Mouse (Mus musculus) intestine, embryonic 15.5 days (tissue): Measurements from ENCODE around the gene Bcas1. TPM values are rescaled to one million over a fixed set of nuclear protein-coding genes. Genes with fewer than 3 reads are reported as not detected.

Source experiments
- ATAC-seq: fragments of 200-750 bp; cut with Nextera tagmentation; 2 replicates; pipeline ENCODE4 v1.8.0; 2017; ENCODE audit warnings: moderate TSS enrichment, moderate library complexity
- H3K27ac ChIP-seq: fragments of 300-500 bp; sonication (generic); 2 replicates; pipeline ENCODE4 v1.5.1; 2015; ENCODE audit warnings: mild to moderate bottlenecking, inconsistent platforms
- H3K27me3 ChIP-seq: fragments of 300-500 bp; sonication (generic); replicated peaks from 2 replicates; pipeline ENCODE4 v1.6.1; 2015; ENCODE audit warnings: inconsistent platforms
- H3K36me3 ChIP-seq: fragments of 300-500 bp; sonication (generic); 2 replicates; pipeline ENCODE4 v1.6.1; 2015; ENCODE audit warnings: inconsistent platforms
- H3K4me1 ChIP-seq: fragments of 300-500 bp; sonication (generic); replicated peaks from 2 replicates; pipeline ENCODE4 v1.6.1; 2015; ENCODE audit warnings: inconsistent platforms
- H3K4me2 ChIP-seq: fragments of 300-500 bp; sonication (generic); replicated peaks from 2 replicates; pipeline ENCODE4 v1.6.1; 2015; ENCODE audit warnings: mild to moderate bottlenecking, inconsistent platforms
- H3K4me3 ChIP-seq: fragments of 300-500 bp; sonication (generic); replicated peaks from 2 replicates; pipeline ENCODE4 v1.5.1; 2015; ENCODE audit warnings: inconsistent platforms
- H3K9ac ChIP-seq: fragments of 300-500 bp; sonication (generic); 2 replicates; pipeline ENCODE4 v1.6.1; 2015; ENCODE audit warnings: inconsistent platforms
- H3K9me3 ChIP-seq: fragments of 300-500 bp; sonication (generic); 2 replicates; pipeline ENCODE4 v1.6.1; 2016; ENCODE audit warnings: inconsistent platforms
- WGBS: fragments of 180-500 bp; shearing (Covaris S2); methylation state at CpG from one replicate; pipeline ENCODE4 v1.1.7; 2015; 5-methylcytosine and 5-hydroxymethylcytosine counted together
- polyA plus RNA-seq: library from polyadenylated mRNA; unstranded; fragments of >200 nt; fragmentation: Nextera tagmentation; extraction: Ambion mirVana; gene quantifications from 2 replicates; pipeline ENCODE4 v1.2.1, GENCODE M21; 2015

Bcas1 gene
- polyA plus RNA-seq, 1 experiment from 2014 or later = 6.0 TPM

- no peak overlapping the region for H3K9ac ChIP-seq
- H3K27me3 ChIP-seq = no peaks in the 10 kb centered on the region
- H3K4me3 ChIP-seq = no peak overlapping the region
- ATAC-seq = peak; percentile 81
- WGBS = 7% methylated on average over 9 of the region's 9 CpGs
- H3K4me1 ChIP-seq = no peaks in the 10 kb centered on the region
- H3K36me3 ChIP-seq = no peaks in the 10 kb centered on the region
- no peak overlapping the region for H3K27ac ChIP-seq
- H3K4me2 ChIP-seq = peak overlapping the region; percentile 36
- no peaks in the 10 kb centered on the region for H3K9me3 ChIP-seq
Measured at GRCm38 (mm10) chr2:170450933-170451332, 23.3 kb upstream of the Bcas1 start.

- Histone ChIP-seq H3K27me3 (no peaks in the 10 kb centered on the region), H3K4me3 (no peak overlapping the region), H3K36me3 (no peaks in the 10 kb centered on the region), H3K4me2 (no peak overlapping the region), H3K27ac (no peak overlapping the region), H3K9ac (no peak overlapping the region), H3K4me1 (no peaks in the 10 kb centered on the region), H3K9me3 (no peaks in the 10 kb centered on the region)
- 74% methylated on average over 10 of the region's 10 CpGs for WGBS
- no peak for ATAC-seq
Measured at GRCm38 (mm10) chr2:170447651-170448050, 20.0 kb upstream of the Bcas1 start.

DNA sequence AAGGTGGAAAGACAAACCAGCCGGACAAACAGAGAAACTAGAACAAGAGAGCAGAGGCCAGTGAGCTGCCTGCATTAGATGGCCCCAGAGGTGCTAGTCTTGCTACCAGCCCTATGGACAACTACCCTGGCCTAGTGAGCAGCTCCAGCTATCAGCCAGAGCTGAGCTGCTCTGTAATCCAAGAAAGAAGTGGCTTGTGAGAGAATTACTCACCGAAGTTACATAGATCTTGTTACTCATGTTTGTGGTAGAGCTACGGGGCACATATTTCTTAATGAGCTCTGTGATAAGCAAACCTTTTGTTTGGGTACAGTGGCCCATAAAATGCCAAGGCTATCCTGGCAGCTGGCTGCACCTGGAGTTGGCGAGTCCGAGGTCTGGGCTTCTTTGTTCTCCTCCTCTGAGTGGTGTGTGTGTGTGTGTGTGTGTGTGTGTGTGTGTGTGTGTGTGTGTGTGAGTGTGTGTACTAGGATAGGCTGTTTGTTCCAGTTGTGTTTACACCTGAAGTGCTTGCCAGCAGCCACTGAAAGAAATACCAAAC, 19.3 kb upstream of the Bcas1 start:
- H3K36me3 ChIP-seq = no peaks in the 10 kb centered on the region
- H3K4me3 ChIP-seq = no peak overlapping the region
- H3K4me1 ChIP-seq = no peaks in the 10 kb centered on the region
- ATAC-seq = no peak
- H3K4me2 ChIP-seq = no peak overlapping the region
- no peaks in the 10 kb centered on the region for H3K27me3 ChIP-seq
- H3K9ac ChIP-seq = no peak overlapping the region
- 60% methylated on average over 5 of the region's 5 CpGs for WGBS
- H3K27ac ChIP-seq = no peak overlapping the region
- no peaks in the 10 kb centered on the region for H3K9me3 ChIP-seq

DNA sequence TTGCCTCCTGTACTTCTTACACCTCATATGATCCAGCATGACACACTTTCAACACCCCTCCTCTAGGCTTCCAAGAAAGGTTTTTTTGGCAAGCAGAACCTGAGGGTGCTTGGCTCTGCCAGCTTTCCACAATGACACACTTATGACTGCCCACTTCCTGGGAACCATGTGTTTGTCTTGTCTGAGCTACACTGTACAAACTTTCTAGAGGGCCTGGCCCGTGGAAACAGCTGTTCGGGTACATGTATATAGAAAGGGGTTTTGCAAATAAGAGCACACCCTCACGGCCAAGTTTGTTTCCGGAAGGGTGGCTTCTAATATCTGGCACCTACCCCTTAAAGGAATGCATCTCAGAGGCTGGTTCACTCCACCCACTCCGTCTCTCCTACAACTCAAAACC, 18.2 kb upstream of the Bcas1 start:
- Histone ChIP-seq H3K36me3 (no peaks in the 10 kb centered on the region), H3K4me3 (no peak overlapping the region), H3K4me1 (no peaks in the 10 kb centered on the region), H3K4me2 (no peak overlapping the region), H3K9me3 (no peaks in the 10 kb centered on the region), H3K27ac (no peak overlapping the region), H3K27me3 (no peaks in the 10 kb centered on the region), H3K9ac (no peak overlapping the region)
- no peak; the same call in 1 of the 2 replicates for ATAC-seq
- WGBS = 73% methylated on average over 5 of the region's 5 CpGs

GRCm38 (mm10) chr2:170442535-170442934, 14.9 kb upstream of the Bcas1 start:
- ATAC-seq = no peak
- H3K27me3 ChIP-seq = no peaks in the 10 kb centered on the region
- no peaks in the 10 kb centered on the region for H3K9me3 ChIP-seq
- no peak overlapping the region for H3K4me3 ChIP-seq
- H3K4me2 ChIP-seq = no peak overlapping the region
- no peaks in the 10 kb centered on the region for H3K36me3 ChIP-seq
- 72% methylated on average over 3 of the region's 3 CpGs for WGBS
- no peak overlapping the region for H3K9ac ChIP-seq
- H3K4me1 ChIP-seq = 0 out of 2 replicates have a peak, but pooled peaks cover 3% of the 10 kb centered on the region
- no peak overlapping the region for H3K27ac ChIP-seq

DNA sequence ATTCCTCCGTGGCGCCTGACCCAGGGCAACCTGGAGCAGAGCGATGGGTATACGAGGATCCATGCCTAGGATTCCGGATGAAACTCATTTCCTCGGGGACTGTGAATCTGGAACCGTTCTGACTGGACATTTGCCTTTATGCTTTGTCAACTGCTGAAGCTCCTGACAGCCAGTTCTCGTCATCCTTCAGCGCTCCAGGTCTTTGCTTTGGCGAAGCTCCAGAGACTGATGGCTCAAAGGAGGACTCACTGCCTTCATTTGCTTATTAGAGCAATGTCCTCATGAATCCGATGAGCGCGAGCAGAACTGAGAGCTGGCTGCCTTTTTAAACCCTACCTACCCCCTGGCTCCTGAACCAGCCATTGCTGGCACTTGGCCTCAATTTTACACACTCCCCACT, 11.1 kb upstream of the Bcas1 start:
- no peak overlapping the region for H3K4me3 ChIP-seq
- no peak overlapping the region for H3K27ac ChIP-seq
- H3K27me3 ChIP-seq = no peaks in the 10 kb centered on the region
- no peaks in the 10 kb centered on the region for H3K36me3 ChIP-seq
- H3K9me3 ChIP-seq = no peaks in the 10 kb centered on the region
- 41% methylated on average over 13 of the region's 13 CpGs for WGBS
- H3K9ac ChIP-seq = no peak overlapping the region
- no peak for ATAC-seq
- H3K4me1 ChIP-seq = 0 out of 2 replicates have a peak, but pooled peaks cover 3% of the 10 kb centered on the region
- H3K4me2 ChIP-seq = peak overlapping the region; percentile 17; the same call in 1 of the 2 replicates

- H3K27me3 ChIP-seq = no peaks in the 10 kb centered on the region
- no peaks in the 10 kb centered on the region for H3K9me3 ChIP-seq
- no peak overlapping the region for H3K9ac ChIP-seq
- WGBS = 64% methylated on average over 4 of the region's 4 CpGs
- 0 out of 2 replicates have a peak, but pooled peaks cover 3% of the 10 kb centered on the region for H3K4me1 ChIP-seq
- ATAC-seq = no peak
- H3K36me3 ChIP-seq = no peaks in the 10 kb centered on the region
- no peak overlapping the region for H3K27ac ChIP-seq
- H3K4me2 ChIP-seq = no peak overlapping the region
- no peak overlapping the region for H3K4me3 ChIP-seq
Measured at GRCm38 (mm10) chr2:170436204-170436603, 8.6 kb upstream of the Bcas1 start.

DNA sequence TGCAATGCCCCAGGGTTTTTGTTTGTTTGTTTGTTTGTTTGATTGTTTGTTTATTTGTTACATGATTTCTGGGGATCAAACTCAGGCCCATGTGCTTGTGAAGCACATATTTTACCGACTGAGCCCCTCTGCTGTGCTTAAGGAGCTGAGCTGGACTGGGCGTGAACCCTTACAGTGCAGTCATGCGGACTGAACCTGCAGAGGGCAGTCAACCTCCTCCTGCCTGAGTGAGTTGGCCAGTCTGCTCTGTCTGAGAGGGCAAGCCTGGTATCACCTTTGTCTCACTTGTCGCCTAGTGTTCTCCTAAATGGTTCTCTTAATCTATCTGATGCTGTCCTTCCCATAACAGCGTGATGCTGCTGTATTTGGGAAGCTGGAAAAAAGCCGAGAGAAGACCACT, 4.5 kb upstream of the Bcas1 start:
- no peak overlapping the region for H3K27ac ChIP-seq
- H3K4me3 ChIP-seq = no peak overlapping the region
- H3K9me3 ChIP-seq = no peaks in the 10 kb centered on the region
- H3K4me1 ChIP-seq = no peaks in the 10 kb centered on the region
- H3K36me3 ChIP-seq = no peaks in the 10 kb centered on the region
- WGBS = 66% methylated on average over 6 of the region's 6 CpGs
- H3K27me3 ChIP-seq = no peaks in the 10 kb centered on the region
- ATAC-seq = no peak
- H3K4me2 ChIP-seq = no peak overlapping the region
- no peak overlapping the region for H3K9ac ChIP-seq

DNA sequence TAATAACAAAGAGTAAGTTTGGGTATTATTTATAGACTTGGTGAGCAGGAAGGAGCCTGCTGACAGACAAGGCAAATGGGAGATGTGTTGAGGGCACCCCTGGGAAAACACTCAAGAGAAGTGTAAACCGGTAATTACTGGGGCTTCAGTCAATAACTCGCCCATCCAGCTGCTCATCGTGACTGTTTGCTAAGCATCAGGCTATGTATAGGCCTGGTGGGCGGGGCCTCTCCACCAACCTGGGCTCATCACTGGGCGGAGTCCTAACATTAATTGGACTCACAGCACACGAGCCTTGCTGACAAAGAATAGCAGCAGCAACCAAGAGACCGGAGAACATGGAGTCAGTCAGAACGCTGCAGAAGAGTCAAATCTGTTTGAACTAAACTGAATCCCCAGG, 1.3 kb upstream of the Bcas1 start:
- no peak overlapping the region for H3K27ac ChIP-seq

DNA sequence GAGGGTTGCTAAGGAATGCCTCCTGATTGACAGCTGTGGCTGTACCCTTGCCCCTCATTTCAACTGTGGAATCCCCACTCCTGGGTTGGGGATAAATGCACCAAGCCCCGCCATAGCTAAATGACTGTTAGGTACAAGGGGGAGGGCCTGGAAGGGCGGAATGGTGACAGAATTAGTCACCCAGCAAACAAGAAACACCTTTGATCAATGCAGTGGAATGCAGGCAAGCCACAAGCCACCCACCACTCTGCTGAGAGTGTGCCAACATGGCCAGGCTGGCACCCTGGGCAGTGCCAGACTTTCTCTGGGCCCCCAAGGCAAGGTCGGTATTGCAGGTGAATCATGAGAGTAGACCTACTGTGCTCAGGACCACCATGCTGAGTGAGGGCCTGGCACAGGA, 3.5 kb downstream of the Bcas1 start:
- no peak for ATAC-seq
- Histone ChIP-seq H3K27ac (no peak overlapping the region), H3K27me3 (no peaks in the 10 kb centered on the region), H3K36me3 (no peaks in the 10 kb centered on the region), H3K9me3 (no peaks in the 10 kb centered on the region), H3K4me1 (no peaks in the 10 kb centered on the region), H3K9ac (no peak overlapping the region), H3K4me2 (no peak overlapping the region), H3K4me3 (no peak overlapping the region)
- 70% methylated on average over 3 of the region's 3 CpGs for WGBS

More for the DNA sequence above, 1.3 kb upstream of the Bcas1 start:
- Histone ChIP-seq H3K36me3 (no peaks in the 10 kb centered on the region), H3K4me1 (no peaks in the 10 kb centered on the region), H3K4me2 (no peak overlapping the region), H3K9ac (no peak overlapping the region), H3K27me3 (no peaks in the 10 kb centered on the region), H3K9me3 (no peaks in the 10 kb centered on the region), H3K4me3 (no peak overlapping the region)
- 45% methylated on average over 8 of the region's 8 CpGs for WGBS
- peak; percentile 42; the same call in 1 of the 2 replicates for ATAC-seq

DNA sequence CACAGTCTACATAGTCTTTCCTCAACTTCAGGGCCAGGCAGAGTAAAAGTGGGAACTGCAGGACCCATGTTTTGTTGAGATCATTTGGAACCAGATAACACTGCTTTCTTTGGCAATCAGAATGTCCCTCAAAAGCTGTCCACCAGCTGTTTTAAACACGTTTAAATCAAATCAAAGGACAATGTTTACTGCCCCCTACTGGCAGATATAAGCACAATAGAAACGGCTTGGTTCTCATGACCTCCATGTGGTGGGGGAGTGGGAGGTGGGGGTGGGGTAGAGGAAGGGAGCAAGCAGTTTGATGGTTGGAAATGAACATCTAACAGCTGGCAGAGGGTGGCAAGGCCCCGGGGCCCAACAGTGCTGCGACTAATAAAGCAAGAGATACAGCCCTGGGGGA, 5.7 kb downstream of the Bcas1 start:
- Histone ChIP-seq H3K27ac (no peak overlapping the region), H3K9me3 (no peaks in the 10 kb centered on the region), H3K4me1 (no peaks in the 10 kb centered on the region), H3K36me3 (no peaks in the 10 kb centered on the region), H3K4me3 (no peak overlapping the region), H3K4me2 (no peak overlapping the region), H3K27me3 (no peaks in the 10 kb centered on the region), H3K9ac (no peak overlapping the region)
- no peak for ATAC-seq
- WGBS = 38% methylated on average over 4 of the region's 4 CpGs

GRCm38 (mm10) chr2:170418748-170419147, 8.9 kb downstream of the Bcas1 start:
- Histone ChIP-seq H3K4me3 (no peak overlapping the region), H3K27me3 (no peaks in the 10 kb centered on the region), H3K9me3 (no peaks in the 10 kb centered on the region), H3K36me3 (no peaks in the 10 kb centered on the region), H3K9ac (no peak overlapping the region), H3K4me1 (no peaks in the 10 kb centered on the region), H3K27ac (no peak overlapping the region), H3K4me2 (no peak overlapping the region)
- ATAC-seq = no peak
- whole genome bisulfite sequencing = 48% methylated on average over 10 of the region's 10 CpGs

GRCm38 (mm10) chr2:170411490-170412168, 16.0 kb downstream of the Bcas1 start:
- no peak overlapping the region for H3K9ac ChIP-seq
- no peaks in the 10 kb centered on the region for H3K36me3 ChIP-seq
- no peak for ATAC-seq
- H3K4me1 ChIP-seq = peaks cover 9% of the 10 kb centered on the region; the same call in 1 of the 2 replicates
- H3K4me3 ChIP-seq = no peak overlapping the region
- WGBS = 7% methylated on average over 13 of the region's 13 CpGs
- peaks cover 20% of the 10 kb centered on the region for H3K27me3 ChIP-seq
- H3K4me2 ChIP-seq = peak overlapping the region; percentile 31; the same call in 1 of the 2 replicates
- H3K9me3 ChIP-seq = no peaks in the 10 kb centered on the region
- H3K27ac ChIP-seq = no peak overlapping the region
